Mouse (Mus musculus) heart, embryonic 14.5 days (tissue): Measurements from ENCODE around the gene Gm12830. TPM values are rescaled to one million over a fixed set of nuclear protein-coding genes. Genes with fewer than 3 reads are reported as not detected.

ENCODE experiments used
- ATAC-seq: fragments of 200-750 bp; cut with Nextera tagmentation; 2 replicates; pipeline ENCODE4 v1.8.0; 2017; ENCODE audit warnings: low read depth, moderate TSS enrichment; ENCODE audit not compliant: insufficient number of reproducible peaks, insufficient read depth, low FRiP score
- H3K27ac ChIP-seq, 2 experiments: fragments of 200-500 bp in 1 of 2; fragments of 300-500 bp in 1 of 2; sonication (generic) in 1 of 2; replicated peaks in 1 of 2; 2 replicates each; pipeline ENCODE4 v1.5.1; 2012 to 2014; ENCODE audit warnings: low read depth in 2 of 2, low read length in 2 of 2, control low read depth in 1 of 2, mild to moderate bottlenecking in 1 of 2, mixed read lengths in 1 of 2; ENCODE audit not compliant: control insufficient read depth in 1 of 2, insufficient read depth in 1 of 2
- H3K27me3 ChIP-seq: fragments of 300-500 bp; sonication (generic); 2 replicates; pipeline ENCODE4 v1.6.1; 2014; ENCODE audit warnings: mild to moderate bottlenecking, low read length, control low read depth; ENCODE audit not compliant: control insufficient read depth, insufficient read depth
- H3K36me3 ChIP-seq: fragments of 300-500 bp; sonication (generic); 2 replicates; pipeline ENCODE4 v1.6.1; 2014; ENCODE audit warnings: mild to moderate bottlenecking, control low read depth, low read length, mixed read lengths; ENCODE audit not compliant: control insufficient read depth, insufficient read depth
- H3K4me1 ChIP-seq, 2 experiments: fragments of 200-500 bp in 1 of 2; fragments of 300-500 bp in 1 of 2; sonication (generic) in 1 of 2; 2 replicates each; pipeline ENCODE4 v1.6.1; 2012 to 2014; ENCODE audit warnings: low read length in 2 of 2, control low read depth in 1 of 2, mixed read lengths in 1 of 2; ENCODE audit not compliant: control insufficient read depth in 2 of 2, insufficient read depth in 2 of 2
- H3K4me2 ChIP-seq: fragments of 300-500 bp; sonication (generic); 2 replicates; pipeline ENCODE4 v1.6.1; 2014; ENCODE audit warnings: mild to moderate bottlenecking, low read length
- H3K4me3 ChIP-seq, 2 experiments: fragments of 200-500 bp in 1 of 2; fragments of 300-500 bp in 1 of 2; sonication (generic) in 1 of 2; 2 replicates each; pipeline ENCODE4 v1.5.1; 2012 to 2014; ENCODE audit warnings: low read length in 2 of 2, mild to moderate bottlenecking in 2 of 2, control low read depth in 1 of 2, low read depth in 1 of 2, moderate library complexity in 1 of 2; ENCODE audit not compliant: control insufficient read depth in 1 of 2, insufficient read depth in 1 of 2
- H3K9ac ChIP-seq: fragments of 300-500 bp; sonication (generic); 2 replicates; pipeline ENCODE4 v1.6.1; 2014; ENCODE audit warnings: mild to moderate bottlenecking, low read length
- H3K9me3 ChIP-seq: fragments of 300-500 bp; sonication (generic); 2 replicates; pipeline ENCODE4 v1.6.1; 2016; ENCODE audit warnings: low read length, control low read depth; ENCODE audit not compliant: control insufficient read depth
- WGBS: fragments of 180-500 bp; shearing (Covaris S2); extraction: QIAGEN DNeasy Blood & Tissue Kit; methylation state at CpG from one replicate; pipeline ENCODE4 v1.1.7; 2014; 5-methylcytosine and 5-hydroxymethylcytosine counted together
- polyA plus RNA-seq: library from polyadenylated mRNA; unstranded; fragments of >200 nt; fragmentation: Nextera tagmentation; extraction: Ambion mirVana; gene quantifications from 2 replicates; pipeline ENCODE4 v1.2.1, GENCODE M21; 2014

Gm12830 gene
- polyA plus RNA-seq, 1 experiment from 2014 or later, result not detected

DNA sequence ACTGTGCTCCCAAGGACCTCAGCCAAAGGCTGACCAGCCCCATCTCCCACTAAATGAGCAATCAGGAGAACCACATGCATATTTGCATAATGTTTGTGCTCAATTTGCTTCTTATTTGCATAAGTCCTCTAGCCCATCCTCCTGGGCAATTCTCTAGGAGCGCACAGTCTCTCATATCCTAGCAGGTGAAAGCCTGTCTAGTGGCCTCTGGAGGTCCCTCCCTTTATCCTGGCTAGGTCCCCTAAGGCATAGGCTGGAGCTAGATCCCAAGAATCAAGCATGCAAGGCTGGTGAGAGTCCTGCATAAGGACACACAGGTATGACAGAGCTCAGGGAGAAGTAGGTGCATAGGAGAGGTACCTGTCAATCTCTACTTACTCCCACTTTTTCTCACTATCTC, 60.7 kb downstream of the Gm12830 start:
- Histone ChIP-seq H3K9ac (no peak overlapping the region), H3K27ac (no peak overlapping the region), H3K4me3 (no peak overlapping the region), H3K36me3 (no peaks in the 10 kb centered on the region), H3K9me3 (no peaks in the 10 kb centered on the region), H3K4me2 (no peak overlapping the region), H3K4me1 (no peaks in the 10 kb centered on the region), H3K27me3 (peaks cover 7% of the 10 kb centered on the region; the same call in 1 of the 2 replicates)
- ATAC-seq, result no peak
- 95% methylated on average over 1 of the region's 1 CpGs for WGBS

DNA sequence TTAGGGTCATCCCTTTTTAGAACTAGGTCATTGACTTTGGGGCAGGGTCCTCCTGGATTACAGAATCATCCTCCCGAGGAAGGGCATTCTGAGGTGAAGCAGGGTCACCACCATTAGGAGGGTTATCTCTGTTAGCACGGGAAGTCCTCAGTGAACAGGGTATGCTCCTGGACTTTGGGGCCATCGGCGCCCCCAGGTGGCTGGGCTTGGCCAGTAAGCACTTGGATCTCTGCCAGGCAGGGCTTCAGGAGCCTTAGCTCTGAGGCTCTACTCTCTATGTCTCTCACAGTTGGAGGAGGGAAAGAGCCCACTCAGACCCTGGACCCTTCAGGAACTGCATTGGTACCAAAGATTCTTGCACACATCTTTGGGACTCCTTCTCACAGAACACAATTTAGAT, 76.3 kb downstream of the Gm12830 start:
- no peak for ATAC-seq
- peaks cover 86% of the 10 kb centered on the region for H3K27me3 ChIP-seq
- H3K4me1 ChIP-seq, result no peaks in the 10 kb centered on the region; a peak in 1 of 4 replicates
- H3K9ac ChIP-seq, result no peak overlapping the region
- WGBS, result 8% methylated on average over 4 of the region's 4 CpGs
- no peak overlapping the region for H3K4me2 ChIP-seq
- H3K9me3 ChIP-seq, result no peaks in the 10 kb centered on the region
- H3K27ac ChIP-seq, result no peak overlapping the region
- no peaks in the 10 kb centered on the region for H3K36me3 ChIP-seq
- no peak overlapping the region for H3K4me3 ChIP-seq

DNA sequence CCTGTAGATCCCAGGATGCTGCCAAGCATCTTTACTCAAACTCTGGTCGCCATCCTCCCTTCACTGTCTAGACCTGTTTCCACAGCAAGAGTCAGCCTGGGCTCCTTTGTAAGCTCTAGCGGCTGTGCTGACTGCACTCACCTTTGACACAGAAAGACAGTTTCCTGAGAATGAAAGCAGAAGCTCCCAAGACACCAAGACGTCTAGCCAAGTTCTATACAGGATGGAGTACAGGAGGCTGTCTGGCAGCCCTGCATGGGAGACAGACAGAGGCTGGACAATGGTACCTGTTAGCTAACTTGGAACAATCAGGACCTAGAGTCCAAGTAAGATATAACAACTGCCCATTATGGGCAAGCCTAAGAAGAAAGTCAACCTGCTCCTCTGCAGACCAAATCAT, 78.4 kb downstream of the Gm12830 start:
- Histone ChIP-seq H3K9me3 (no peaks in the 10 kb centered on the region), H3K4me1 (no peaks in the 10 kb centered on the region; a peak in 1 of 4 replicates), H3K27ac (no peak overlapping the region), H3K27me3 (peaks cover 90% of the 10 kb centered on the region), H3K4me2 (no peak overlapping the region), H3K4me3 (no peak overlapping the region), H3K36me3 (no peaks in the 10 kb centered on the region), H3K9ac (no peak overlapping the region)
- WGBS, result 9% methylated on average over 3 of the region's 3 CpGs
- ATAC-seq, result no peak

DNA sequence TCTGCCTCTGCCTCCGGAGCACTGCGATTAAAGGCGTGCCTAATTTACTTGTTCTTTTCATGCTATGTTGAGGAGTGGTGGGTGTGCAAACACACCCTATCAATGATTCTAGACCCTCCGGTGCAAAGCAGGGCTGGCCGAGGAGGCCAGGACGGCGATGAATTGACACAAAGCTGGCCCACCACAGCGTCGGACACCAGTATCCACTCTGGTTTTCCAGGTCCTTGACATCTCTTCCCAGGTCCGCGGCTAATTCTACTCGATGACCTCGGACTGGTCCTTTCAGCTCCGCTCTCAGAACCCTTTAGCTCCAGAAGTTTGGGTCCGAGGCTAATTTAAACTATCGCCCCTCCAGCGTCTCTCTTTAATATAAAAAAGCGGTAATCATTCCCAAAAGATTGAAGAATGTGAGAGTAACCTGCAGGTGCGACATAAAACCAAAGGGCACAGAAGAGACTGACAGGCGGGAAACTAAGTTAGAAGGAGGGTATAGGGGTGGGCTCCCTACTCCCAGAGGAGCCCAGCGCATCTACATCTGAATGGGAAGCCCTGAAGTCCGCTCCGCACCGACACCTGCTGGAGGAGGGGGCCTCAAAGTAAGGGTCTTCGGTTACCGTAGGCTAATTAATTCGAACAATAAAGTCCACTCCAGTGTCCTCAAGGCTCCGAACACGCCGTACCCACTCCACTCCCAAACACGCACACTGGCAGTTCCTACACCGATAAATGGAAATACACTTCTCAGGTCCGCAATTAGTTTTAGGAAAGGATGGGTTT, 79.5 kb downstream of the Gm12830 start:
- peaks cover 99% of the 10 kb centered on the region for H3K27me3 ChIP-seq
- H3K9ac ChIP-seq, result no peak overlapping the region
- H3K9me3 ChIP-seq, result no peaks in the 10 kb centered on the region
- ATAC-seq, result no peak
- H3K4me1 ChIP-seq, result no peaks in the 10 kb centered on the region; a peak in 1 of 4 replicates
- no peak overlapping the region for H3K4me2 ChIP-seq
- H3K36me3 ChIP-seq, result no peaks in the 10 kb centered on the region
- H3K4me3 ChIP-seq, result no peak overlapping the region
- WGBS, result 3% methylated on average over 33 of the region's 33 CpGs
- H3K27ac ChIP-seq, result no peak overlapping the region

DNA sequence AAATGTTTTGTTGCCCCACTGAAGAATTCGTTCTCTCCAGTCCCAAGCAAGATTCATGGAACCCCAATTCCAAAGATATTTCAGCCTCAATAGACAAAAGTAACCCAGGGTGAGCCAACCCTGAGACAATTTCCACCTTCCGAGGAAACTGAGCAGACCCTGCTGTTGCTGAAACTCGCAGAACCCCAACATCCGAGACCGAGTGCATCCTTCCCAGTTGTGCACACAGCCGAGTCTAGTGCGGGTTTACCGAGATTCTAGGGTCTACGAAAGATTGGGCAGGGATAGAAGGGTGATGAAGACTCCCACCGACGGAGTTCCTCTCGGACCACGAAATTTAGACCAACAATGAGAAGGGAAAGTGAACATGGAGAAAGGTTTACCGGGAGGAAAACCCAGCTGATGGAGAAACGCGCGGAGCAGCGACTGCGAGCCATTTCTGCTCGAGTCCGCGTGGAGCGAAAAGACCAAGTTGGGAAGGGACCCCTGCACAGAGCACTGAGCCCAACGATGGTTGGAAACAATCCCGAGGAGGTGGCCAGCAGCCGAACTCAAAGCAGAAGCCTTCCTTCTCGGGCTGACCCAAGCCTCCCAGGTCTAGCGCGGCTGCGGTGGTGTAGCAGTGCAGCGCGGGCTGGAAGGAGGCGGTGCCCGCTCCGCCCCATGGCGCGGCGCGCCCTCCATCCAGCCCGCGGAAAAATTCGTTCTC, 80.3 kb downstream of the Gm12830 start:
- Histone ChIP-seq H3K9ac (no peak overlapping the region), H3K27me3 (peaks cover 99% of the 10 kb centered on the region), H3K4me3 (no peak overlapping the region), H3K36me3 (no peaks in the 10 kb centered on the region), H3K4me1 (no peaks in the 10 kb centered on the region; a peak in 1 of 4 replicates), H3K9me3 (no peaks in the 10 kb centered on the region), H3K27ac (no peak overlapping the region), H3K4me2 (no peak overlapping the region)
- no peak for ATAC-seq
- WGBS, result 2% methylated on average over 42 of the region's 42 CpGs

DNA sequence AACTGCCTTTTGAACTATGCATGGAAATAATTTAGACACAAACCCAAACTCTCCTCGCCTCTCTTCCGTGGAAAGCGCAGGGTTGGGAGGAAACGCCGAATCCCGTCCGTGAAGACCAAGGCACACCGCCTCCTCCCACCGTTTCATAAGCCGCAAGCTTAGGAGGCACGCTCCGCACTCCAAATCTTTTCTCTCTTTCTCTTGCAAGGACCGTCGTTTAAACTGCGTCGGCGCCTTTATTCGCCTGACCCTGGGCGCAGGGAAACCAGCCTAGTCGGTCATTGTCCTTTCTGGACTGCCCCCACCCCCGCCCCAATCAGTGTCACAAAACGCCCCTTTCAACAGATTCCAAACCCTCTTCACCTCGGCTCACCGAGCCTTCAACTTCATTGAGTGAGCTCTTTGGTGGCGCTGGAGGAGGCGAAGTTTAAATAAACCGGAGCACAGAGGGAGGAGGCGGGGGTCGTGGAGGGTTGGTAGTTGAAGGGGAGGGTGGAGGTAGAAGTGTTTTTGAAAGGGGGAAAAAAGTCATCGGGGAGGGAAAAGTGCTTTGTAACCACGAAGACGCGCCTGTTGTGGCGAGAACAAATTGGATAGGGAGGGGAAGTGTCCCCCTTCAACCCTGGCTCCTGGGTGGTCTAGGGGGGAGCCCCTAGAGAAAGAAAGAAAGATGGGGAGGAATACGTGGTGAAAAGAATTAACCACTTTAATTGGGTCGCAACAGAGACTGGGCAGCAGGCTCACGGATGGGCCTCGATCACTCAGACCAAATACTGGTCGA, 81.3 kb downstream of the Gm12830 start:
- no peak for ATAC-seq

DNA sequence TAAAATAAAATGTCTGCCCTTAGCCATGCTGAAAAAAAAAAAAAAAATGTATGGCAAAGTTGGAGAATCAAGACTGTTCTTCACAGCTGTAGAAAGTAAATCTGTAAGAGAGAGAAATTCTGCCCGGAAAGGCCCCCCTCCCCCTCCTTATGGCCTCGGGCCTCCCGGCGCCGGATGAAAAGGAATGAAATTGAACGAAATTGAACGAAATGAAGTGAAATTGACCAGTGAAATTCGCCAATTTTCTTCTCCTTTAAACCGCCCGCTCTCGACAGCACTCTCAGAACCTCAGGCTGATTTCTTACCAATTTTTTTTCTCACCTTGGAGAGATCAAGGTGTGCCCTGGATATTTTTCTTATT, 81.9 kb downstream of the Gm12830 start:
- H3K27ac ChIP-seq, result no peak overlapping the region
- no peak overlapping the region for H3K4me3 ChIP-seq
- H3K4me1 ChIP-seq, result peaks cover 0 to 6% of the 10 kb centered on the region in 2 experiments; a peak in 3 of 4 replicates
- 3% methylated on average over 11 of the region's 11 CpGs for WGBS
- no peak for ATAC-seq
- H3K4me2 ChIP-seq, result no peak overlapping the region
- no peaks in the 10 kb centered on the region for H3K36me3 ChIP-seq
- peaks cover 99% of the 10 kb centered on the region for H3K27me3 ChIP-seq
- no peaks in the 10 kb centered on the region for H3K9me3 ChIP-seq
- H3K9ac ChIP-seq, result no peak overlapping the region

More for the DNA sequence above, 81.3 kb downstream of the Gm12830 start:
- H3K4me3 ChIP-seq, result no peak overlapping the region
- no peaks in the 10 kb centered on the region for H3K9me3 ChIP-seq
- peaks cover 99% of the 10 kb centered on the region for H3K27me3 ChIP-seq
- H3K9ac ChIP-seq, result no peak overlapping the region
- peaks cover 0 to 5% of the 10 kb centered on the region in 2 experiments; a peak in 3 of 4 replicates for H3K4me1 ChIP-seq
- WGBS, result 2% methylated on average over 39 of the region's 39 CpGs
- H3K4me2 ChIP-seq, result no peak overlapping the region
- H3K36me3 ChIP-seq, result no peaks in the 10 kb centered on the region
- no peak overlapping the region for H3K27ac ChIP-seq
